Mouse (Mus musculus) lung, postnatal 0 days (tissue): Measurements from ENCODE around the gene Osbpl8. TPM values are rescaled to one million over a fixed set of nuclear protein-coding genes. Genes with fewer than 3 reads are reported as not detected.

Experiments used
- ATAC-seq: fragments of 200-750 bp; cut with Nextera tagmentation; 2 replicates; pipeline ENCODE4 v1.8.0; 2017; ENCODE audit warnings: moderate library complexity
- DNase-seq: peaks from one replicate; pipeline ENCODE4 v3.0.0-alpha.2; 2016; ENCODE audit warnings: low spot score
- H3K27ac ChIP-seq: fragments of 300-500 bp; sonication (generic); 2 replicates; pipeline ENCODE4 v1.5.1; 2014; ENCODE audit warnings: antibody characterized with exemption, mild to moderate bottlenecking, low read length, mixed read lengths
- H3K27me3 ChIP-seq: fragments of 300-500 bp; sonication (generic); replicated peaks from 2 replicates; pipeline ENCODE4 v1.6.1; 2014; ENCODE audit warnings: low read length, mixed read lengths; ENCODE audit not compliant: insufficient read depth
- H3K36me3 ChIP-seq: fragments of 300-500 bp; sonication (generic); 2 replicates; pipeline ENCODE4 v1.6.1; 2014; ENCODE audit warnings: low read length, mixed read lengths; ENCODE audit not compliant: insufficient read depth
- H3K4me1 ChIP-seq: fragments of 300-500 bp; sonication (generic); 2 replicates; pipeline ENCODE4 v1.6.1; 2014; ENCODE audit warnings: antibody characterized with exemption, low read depth, low read length, mixed read lengths; ENCODE audit not compliant: insufficient read depth
- H3K4me2 ChIP-seq: fragments of 300-500 bp; sonication (generic); replicated peaks from 2 replicates; pipeline ENCODE4 v1.6.1; 2014; ENCODE audit warnings: low read depth, mild to moderate bottlenecking, low read length, moderate library complexity, mixed read lengths
- H3K4me3 ChIP-seq: fragments of 300-500 bp; sonication (generic); 2 replicates; pipeline ENCODE4 v1.5.1; 2014; ENCODE audit warnings: low read depth, low read length
- H3K9ac ChIP-seq: fragments of 300-500 bp; sonication (generic); replicated peaks from 2 replicates; pipeline ENCODE4 v1.6.1; 2014; ENCODE audit warnings: low read depth, mild to moderate bottlenecking
- H3K9me3 ChIP-seq: fragments of 300-500 bp; sonication (generic); 2 replicates; pipeline ENCODE4 v1.6.1; 2016; ENCODE audit warnings: low read length, mixed read lengths
- CTCF ChIP-seq: IDR thresholded peaks from 2 replicates; pipeline ENCODE4 v1.5.1; 2016; ENCODE audit warnings: antibody characterized with exemption, mild to moderate bottlenecking
- EP300 ChIP-seq: IDR thresholded peaks from 2 replicates; pipeline ENCODE4 v1.6.1; 2016; ENCODE audit warnings: antibody characterized with exemption, mild to moderate bottlenecking, control low read depth
- WGBS: fragments of 180-500 bp; shearing (Covaris S2); extraction: QIAGEN DNeasy Blood & Tissue Kit; methylation state at CpG from one replicate; pipeline ENCODE4 v1.1.7; 2014; 5-methylcytosine and 5-hydroxymethylcytosine counted together
- polyA plus RNA-seq: library from polyadenylated mRNA; unstranded; fragments of >200 nt; fragmentation: Nextera tagmentation; extraction: Ambion mirVana; gene quantifications from 2 replicates; pipeline ENCODE4 v1.2.1, GENCODE M21; 2015

Osbpl8 gene
- polyA plus RNA-seq, 1 experiment from 2014 or later: 12.9 TPM

DNA sequence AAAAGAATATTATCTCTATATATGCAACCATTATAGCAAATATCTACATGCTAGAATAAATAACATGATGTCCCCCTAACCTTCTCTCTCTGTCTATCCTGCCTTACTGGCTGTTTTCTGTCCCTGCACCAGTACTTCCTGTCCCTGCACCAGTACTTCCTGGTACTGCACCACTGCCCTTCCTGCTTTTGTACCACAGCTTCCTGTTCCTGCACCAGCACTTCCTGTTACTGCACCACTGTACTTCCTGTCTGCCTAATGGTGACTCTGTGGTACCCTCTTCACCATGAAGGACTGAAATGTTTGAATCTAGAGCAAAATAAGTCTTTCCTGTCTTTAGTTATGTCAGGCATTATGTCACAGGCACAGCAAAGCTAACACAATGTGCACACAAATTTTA, 156.0 kb downstream of the Osbpl8 start:
- Histone ChIP-seq H3K27me3 (no peaks in the 10 kb centered on the region), H3K4me1 (no peaks in the 10 kb centered on the region), H3K36me3 (no peaks in the 10 kb centered on the region), H3K9ac (no peak overlapping the region), H3K4me3 (no peak overlapping the region), H3K9me3 (no peaks in the 10 kb centered on the region), H3K27ac (no peak overlapping the region), H3K4me2 (no peak overlapping the region)
- TF ChIP-seq CTCF: no peak
- TF ChIP-seq EP300: no peak
- DNase-seq: no peak
- no peak for ATAC-seq

DNA sequence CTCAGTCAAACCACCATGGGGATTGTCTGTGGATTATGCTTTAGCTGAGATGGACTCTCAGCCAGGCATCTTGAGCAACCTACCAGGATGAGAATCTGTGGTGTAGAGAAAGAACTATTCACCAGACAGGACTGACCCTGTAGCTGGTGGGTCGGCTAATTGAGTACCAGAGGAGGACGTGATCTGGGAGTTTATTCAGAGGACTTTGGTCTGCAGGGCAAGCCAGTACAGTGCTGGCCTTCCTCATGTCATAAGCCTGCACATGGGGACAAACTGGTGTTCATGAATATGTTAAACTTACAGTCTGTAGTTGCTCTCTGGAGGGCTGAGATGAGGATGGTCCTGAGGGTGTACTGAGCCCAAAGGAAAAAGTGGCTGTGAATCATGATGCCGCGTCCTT, 163.4 kb downstream of the Osbpl8 start:
- no peak overlapping the region; the same call in 1 of the 2 replicates for H3K27ac ChIP-seq
- ATAC-seq (no peak), DNase-seq (no peak)
- H3K27me3 ChIP-seq: no peaks in the 10 kb centered on the region
- H3K9me3 ChIP-seq: no peaks in the 10 kb centered on the region
- WGBS: 83% methylated on average over 4 of the region's 4 CpGs
- H3K9ac ChIP-seq: no peak overlapping the region
- H3K36me3 ChIP-seq: no peaks in the 10 kb centered on the region
- no peak overlapping the region for H3K4me3 ChIP-seq
- H3K4me2 ChIP-seq: no peak overlapping the region
- H3K4me1 ChIP-seq: no peaks in the 10 kb centered on the region
- no peak for TF ChIP-seq EP300
- TF ChIP-seq CTCF: no peak

DNA sequence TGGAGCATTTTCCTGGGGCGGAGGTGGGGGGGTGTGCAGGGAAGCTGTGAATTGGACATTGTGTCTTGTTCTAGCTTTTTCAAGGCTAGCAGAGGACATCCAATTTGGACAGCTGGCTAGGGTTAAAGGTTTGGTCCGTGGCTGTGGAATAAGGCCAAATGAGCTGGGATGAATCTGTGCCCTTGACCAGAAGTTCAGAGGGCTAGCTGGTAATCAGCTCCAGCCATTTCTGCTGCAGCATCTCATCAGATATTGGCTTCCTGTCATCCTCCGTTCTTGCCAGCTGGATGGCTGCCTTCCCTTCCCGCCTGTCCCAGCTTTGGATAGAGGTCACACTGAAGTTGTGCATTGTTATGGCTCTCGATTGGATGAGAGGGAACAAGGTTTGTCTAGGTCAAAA, 164.8 kb downstream of the Osbpl8 start:
- WGBS: 70% methylated on average over 5 of the region's 5 CpGs

GRCm38 (mm10) chr10:111334902-111335301, 170.3 kb downstream of the Osbpl8 start:
- Histone ChIP-seq H3K27me3 (no peaks in the 10 kb centered on the region), H3K4me2 (no peak overlapping the region), H3K4me1 (peaks cover 3% of the 10 kb centered on the region; the same call in 1 of the 2 replicates), H3K36me3 (no peaks in the 10 kb centered on the region), H3K4me3 (no peak overlapping the region), H3K9ac (no peak overlapping the region), H3K27ac (no peak overlapping the region), H3K9me3 (no peaks in the 10 kb centered on the region)
- TF ChIP-seq EP300: no peak
- no peak for TF ChIP-seq CTCF
- WGBS: 95% methylated on average over 2 of the region's 2 CpGs
- no peak for ATAC-seq
- DNase-seq: no peak

More for the DNA sequence above, 164.8 kb downstream of the Osbpl8 start:
- ATAC-seq (peak; percentile 81), DNase-seq (peak; percentile 79)
- H3K27me3 ChIP-seq: no peaks in the 10 kb centered on the region
- H3K4me1 ChIP-seq: no peaks in the 10 kb centered on the region
- no peak overlapping the region for H3K4me2 ChIP-seq
- no peak overlapping the region for H3K9ac ChIP-seq
- H3K27ac ChIP-seq: no peak overlapping the region
- H3K36me3 ChIP-seq: no peaks in the 10 kb centered on the region
- no peaks in the 10 kb centered on the region for H3K9me3 ChIP-seq
- no peak overlapping the region for H3K4me3 ChIP-seq
- TF ChIP-seq EP300 (peak; percentile 86; the same call in 1 of the 2 replicates), CTCF (no peak)

DNA sequence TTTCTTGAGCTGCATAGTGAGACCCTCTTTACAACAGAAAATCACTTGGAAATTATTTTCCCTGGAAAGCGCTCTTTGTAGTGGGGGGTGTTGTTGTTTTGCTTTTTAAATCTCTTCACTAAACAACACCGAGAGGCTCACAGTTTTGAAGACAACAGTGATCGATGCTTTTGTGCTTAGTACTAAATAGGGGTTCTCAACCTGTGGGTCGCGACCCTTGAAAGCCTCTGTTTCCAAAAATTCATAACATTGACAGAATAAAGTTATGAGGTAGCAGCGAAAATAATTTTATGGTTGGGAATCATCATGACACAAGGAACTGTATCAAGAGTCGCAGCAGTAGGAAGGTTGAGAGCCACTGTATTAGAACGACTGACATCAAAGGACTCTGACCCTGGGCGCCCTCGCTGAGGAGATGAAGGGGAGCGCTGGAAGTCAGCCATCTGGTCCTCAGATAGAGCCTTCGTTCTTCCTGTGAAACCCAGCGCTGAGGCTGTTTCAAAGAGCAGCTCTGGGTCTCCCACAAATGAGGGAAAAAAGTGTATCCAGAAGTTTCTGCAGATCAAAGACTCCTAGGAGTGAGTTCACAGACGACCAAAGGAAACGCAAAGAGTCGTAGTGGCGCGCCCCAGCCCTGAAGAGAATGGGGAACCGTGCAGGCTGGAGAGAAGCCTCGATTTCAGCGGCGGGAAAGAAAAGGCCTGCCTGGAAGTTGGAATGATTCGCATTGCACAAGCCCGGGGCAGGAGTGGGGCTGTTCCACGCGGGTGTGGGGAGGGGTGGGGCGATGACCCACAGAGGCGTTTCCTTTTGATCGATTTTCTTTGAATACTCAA, 171.2 kb downstream of the Osbpl8 start:
- 17% methylated on average over 29 of the region's 29 CpGs for WGBS
- ATAC-seq: peak; percentile 52
- Histone ChIP-seq H3K4me3 (no peak overlapping the region; the same call in 1 of the 2 replicates), H3K9me3 (no peaks in the 10 kb centered on the region), H3K27me3 (no peaks in the 10 kb centered on the region), H3K27ac (no peak overlapping the region), H3K4me1 (peaks cover 3% of the 10 kb centered on the region; the same call in 1 of the 2 replicates), H3K9ac (no peak overlapping the region), H3K36me3 (no peaks in the 10 kb centered on the region), H3K4me2 (peak overlapping the region; percentile 45)
- no peak for TF ChIP-seq CTCF
- TF ChIP-seq EP300: no peak
- DNase-seq: peak; percentile 10

DNA sequence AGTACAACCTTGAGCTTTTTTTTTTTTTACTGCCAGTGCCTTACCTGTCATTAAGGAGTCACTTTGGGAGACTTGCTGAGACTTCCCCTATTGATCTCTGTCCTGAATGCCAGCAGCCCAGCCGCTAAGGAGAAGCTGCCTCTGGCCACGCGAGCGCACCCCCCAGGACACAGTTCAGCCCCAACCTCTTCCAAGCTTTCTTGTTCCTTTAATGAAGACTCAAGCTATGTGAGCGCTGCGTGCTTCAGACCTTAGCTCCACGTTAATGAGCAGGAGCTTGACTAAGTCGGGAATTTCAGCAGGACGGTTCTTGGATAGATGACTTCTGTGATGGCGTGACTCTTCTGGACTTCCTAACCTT, 171.8 kb downstream of the Osbpl8 start:
- Histone ChIP-seq H3K4me1 (peaks cover 3% of the 10 kb centered on the region; the same call in 1 of the 2 replicates), H3K27me3 (no peaks in the 10 kb centered on the region), H3K4me3 (no peak overlapping the region; the same call in 1 of the 2 replicates), H3K9ac (no peak overlapping the region), H3K27ac (no peak overlapping the region), H3K9me3 (no peaks in the 10 kb centered on the region), H3K4me2 (peak overlapping the region; percentile 45), H3K36me3 (no peaks in the 10 kb centered on the region)
- 26% methylated on average over 10 of the region's 10 CpGs for WGBS
- TF ChIP-seq EP300 (no peak), CTCF (no peak)
- DNase-seq (peak; percentile 13), ATAC-seq (0 out of 2 replicates have a peak, but pooled peaks have one; percentile 8)
